Mouse (Mus musculus): Measurements from ENCODE around the gene R3hdm2. TPM values are rescaled to one million over a fixed set of nuclear protein-coding genes. Genes with fewer than 3 reads are reported as not detected.
A peak's percentile ranks its signal among the peaks of the same experiment; 100 is the strongest.

The R3hdm2 gene
- total RNA-seq, 1 experiment from 2014 or later: 149 TPM

DNA sequence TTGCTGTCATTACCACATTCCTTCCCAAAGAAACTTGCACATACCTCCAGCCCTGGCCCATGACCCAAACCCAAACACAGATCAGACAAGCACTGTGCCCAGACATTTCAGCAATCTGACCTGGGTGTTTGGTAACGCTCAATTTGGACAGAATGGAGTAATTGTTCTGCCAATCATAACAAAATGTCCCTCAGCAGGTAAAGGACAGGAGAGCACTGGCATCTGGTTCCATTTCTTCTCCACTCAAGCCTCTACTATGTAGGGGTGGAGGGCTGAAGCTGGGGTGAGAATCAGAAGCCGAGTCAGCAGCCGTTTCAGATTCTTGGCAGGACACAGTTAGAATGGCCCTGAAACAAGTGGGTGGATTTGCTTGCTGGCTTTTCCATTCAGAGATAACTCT lies 112.0 kb downstream of the R3hdm2 start:
- peak; percentile 28 for DNase-seq

DNA sequence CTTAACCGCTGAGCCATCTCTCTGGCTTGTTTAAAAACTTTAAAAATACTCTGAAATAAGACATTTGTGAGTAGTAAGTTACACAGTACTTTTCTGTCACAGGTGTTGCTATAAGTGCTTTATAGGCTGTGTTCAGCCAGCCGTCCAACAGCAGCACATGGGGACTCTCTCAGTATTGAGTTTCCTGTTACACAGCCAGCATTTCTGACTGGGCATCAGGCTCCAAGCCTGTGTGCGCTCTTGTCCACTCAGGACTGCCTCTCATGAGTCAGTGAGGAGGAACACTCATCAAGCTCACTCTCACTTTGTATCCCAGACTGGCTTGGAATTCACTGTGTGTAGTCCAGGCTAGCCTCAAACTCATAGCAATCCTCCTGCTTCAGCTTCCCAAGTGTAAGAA lies 116.0 kb downstream of the R3hdm2 start:
- no peak for DNase-seq

DNA sequence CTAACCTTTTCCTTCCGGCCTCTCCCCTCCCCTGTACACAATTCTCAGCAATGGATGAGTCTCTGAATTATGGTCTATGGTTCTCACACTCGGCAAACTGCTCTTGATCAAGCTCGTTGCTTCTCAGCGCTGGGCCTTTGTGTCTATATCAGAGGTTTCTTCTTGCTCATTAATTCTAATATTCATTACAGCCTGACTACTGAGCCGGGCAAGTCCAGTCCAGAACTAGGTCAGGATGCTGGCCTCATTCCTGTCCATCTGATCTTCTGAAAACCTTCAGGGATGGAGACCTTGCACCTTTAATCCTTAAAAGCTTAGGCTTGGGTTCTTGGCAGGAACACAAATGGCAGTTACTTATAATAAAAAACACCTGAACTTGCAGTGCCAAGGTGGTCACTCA lies 119.4 kb downstream of the R3hdm2 start:
- DNase-seq: no peak

DNA sequence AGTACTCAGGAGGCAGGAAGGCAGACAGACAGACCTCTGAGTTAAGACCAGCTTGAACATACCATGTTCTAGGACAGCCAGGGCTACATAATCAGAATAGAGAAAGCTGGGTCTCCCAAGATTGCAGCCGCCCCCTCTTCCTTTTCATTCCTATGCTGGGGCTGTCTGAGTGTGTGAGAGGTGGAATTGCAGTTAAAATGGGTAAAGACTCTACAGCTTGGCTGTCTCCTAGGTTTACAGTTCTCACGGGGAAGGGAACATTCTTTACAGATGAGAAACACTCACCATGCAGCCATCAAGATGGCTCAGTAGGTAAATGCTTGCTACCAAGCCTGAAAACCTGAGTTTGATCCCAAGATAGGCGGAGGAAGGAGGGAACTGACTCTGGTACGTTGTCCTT lies 119.9 kb downstream of the R3hdm2 start:
- DNase-seq: no peak

DNA sequence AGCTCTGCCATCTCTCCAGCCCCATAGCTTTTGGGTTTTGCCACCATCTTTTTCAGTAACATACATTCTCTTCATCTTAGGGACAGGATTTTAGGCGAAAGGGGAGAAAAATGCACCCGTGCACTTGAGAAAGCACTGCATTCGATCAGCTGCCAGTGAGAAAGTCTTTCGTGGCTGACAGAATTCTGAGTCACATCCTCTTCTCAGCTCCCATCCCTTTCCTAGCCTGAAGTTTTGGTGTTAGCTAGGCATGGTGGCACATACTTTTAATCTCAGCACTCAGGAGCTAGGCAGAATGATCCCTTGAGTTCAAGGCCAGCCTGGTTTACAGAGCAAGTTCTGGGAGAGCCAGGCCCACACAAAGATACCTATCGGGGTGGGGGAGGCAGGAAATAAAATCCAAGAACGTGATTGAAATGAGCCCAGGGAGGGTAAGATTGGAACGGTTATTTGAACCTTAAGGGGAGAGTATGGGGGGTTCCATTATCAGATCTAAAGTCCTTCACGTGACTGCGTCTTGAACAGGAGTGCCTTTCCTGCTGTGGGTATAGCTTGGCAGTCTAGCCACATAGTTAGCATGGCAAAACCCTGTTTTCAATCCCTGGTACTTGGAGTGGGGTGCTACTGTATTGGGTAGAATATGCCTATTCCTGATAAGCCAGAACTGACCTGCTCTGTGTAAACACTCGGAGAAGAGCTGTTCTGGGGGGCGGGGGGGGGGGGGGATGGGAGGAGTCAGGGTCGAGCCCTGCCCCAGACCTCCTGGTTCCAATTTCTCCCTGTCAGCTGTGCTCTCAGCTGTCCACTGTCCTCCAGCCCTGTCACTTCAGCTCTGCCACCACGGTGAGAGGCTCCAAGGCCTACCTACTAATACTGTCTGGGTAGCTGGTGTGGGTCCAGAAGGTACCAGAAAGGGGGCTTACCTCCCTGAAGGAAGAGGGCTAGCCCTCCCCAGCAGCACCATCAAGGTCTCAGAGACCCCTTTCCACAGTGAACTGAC lies 121.1 kb downstream of the R3hdm2 start, which contains the start of gene Stac3:
Gene Stac3, plus strand, starts transcription at position 793 of the 1,000 bp plus-strand sequence.
- DNase-seq: no peak

DNA sequence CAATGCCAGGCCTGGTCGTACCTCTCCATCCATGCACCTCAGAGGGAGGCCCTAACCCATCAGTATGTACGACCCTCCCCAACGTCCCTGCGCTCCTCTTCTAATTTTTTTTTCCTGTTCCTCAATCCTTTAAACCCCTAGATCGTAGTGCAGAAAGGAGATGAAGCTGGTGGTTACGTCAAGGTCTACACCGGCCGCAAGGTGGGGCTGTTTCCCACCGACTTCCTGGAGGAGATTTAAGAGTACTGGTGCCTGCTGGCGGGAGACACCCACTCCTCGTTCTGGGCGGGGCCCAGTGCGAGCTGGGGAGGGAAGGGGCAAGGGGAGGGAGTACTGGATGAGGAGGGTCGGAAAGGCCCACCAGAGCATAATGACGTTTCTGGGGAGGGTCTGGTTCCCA lies 128.1 kb downstream of the R3hdm2 start:
- peak; percentile 70 for DNase-seq

DNA sequence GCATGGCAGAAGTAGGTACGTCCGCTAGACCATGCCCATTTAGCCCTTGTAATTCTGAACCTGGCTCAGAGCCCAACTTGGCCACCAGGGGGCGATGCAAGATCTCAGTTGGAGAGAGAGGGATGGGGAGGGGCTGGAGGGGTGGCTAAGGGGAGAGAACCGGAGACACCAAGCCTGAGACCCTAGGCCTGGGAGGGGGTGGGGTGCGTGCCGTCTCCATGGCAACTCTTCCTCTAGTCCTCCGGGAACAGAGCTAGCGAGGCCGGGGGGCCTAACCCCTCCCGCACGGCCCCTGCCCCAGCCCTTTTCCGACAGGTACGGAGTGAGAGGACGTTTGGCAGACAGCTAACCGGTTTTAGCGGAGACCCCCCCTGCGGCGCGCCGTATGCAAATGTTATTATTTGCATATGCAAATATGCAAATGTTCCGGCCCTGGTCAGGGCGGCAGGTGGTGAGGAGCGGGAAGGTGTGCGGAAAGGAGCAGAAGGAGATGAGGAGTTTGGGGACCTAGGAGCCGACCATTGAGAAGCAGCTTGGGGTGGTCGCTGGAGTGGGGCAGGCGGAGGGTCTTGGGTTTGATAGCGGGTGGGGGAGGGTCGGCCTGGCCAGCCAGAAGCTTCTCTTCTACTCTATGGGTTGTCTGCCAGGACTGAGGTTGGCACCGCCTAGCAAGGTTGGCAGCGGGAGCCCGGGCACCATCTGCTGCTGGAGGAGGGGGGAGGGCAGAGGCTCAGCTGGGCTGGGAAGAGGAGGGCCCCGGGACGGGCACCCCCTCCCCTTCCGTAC lies 129.1 kb downstream of the R3hdm2 start:
- peak; percentile 86 for DNase-seq

DNA sequence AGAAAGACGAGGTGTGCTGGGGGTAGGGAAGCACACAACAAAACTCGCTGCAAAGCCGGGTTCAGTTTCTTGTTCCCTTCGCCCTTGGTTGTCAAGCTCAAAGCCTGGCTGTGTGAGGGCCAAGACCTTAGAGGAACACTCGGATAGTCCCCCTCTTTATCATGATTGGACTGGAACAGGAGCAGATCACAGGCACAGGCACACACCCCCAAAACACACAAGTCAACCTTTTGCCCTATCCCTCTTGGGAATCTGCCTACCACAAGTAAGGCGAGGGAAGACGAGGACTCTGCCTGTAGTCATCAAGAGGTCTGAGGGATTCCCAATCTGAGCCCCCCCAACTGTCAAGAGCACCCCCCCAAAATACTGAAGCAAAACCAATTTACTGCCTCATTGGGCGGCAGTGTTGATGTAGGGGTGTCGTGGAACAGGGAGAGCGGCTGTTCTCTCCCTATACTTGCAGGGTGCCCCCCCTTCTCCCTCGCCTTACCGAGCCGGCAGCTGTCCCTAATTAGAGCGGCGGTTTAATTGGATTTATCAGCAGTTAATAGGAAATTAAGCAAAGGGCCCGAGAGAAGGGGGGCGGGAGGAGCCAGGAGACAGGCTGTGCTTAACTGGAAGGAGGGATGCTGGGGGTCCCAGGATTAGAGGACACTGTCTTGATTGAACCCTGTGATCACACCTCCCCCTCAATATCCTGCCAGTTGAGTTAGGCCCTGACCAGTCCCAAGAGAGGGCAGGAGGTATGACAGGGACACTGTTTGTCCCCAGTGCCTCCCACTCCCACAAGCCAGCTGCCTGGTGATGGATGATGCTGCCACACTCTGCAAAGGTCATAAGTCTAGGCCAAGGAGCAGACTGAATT lies 129.9 kb downstream of the R3hdm2 start:
- DNase-seq: no peak

DNA sequence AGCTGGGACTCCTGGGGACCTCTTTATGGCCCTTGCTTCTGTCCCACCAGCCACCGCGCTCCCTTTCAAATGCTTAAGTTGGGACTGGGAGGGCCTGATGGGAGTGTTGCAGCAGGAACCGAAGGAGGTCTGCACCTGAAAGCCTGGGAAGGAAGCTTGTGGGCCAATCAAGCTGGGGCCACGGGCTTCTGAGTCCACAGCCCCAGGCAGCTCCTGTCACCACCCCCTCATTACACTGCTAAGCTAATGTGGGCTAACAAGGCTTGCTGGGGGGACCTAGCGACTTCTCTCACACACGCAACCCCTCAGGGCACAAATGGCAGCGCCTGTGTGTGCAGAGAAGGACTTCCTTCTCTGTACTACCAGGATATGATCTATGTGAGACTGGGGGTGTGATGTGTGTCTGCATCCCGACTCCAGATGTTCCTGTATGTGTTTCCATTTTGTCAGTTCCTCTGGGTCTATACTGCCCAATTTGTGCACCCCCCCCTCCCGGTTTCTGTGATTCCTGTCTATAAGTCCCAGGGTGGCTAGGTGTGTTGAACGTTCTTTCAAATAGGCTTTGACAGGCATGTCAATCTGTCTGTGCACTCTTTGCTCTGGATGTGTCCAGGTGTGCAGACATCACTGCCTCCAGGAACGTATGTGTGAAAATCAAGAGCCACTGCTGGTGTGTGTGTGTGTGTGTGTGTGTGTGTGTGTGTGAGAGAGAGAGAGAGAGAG lies 130.9 kb downstream of the R3hdm2 start:
- DNase-seq: no peak

DNA sequence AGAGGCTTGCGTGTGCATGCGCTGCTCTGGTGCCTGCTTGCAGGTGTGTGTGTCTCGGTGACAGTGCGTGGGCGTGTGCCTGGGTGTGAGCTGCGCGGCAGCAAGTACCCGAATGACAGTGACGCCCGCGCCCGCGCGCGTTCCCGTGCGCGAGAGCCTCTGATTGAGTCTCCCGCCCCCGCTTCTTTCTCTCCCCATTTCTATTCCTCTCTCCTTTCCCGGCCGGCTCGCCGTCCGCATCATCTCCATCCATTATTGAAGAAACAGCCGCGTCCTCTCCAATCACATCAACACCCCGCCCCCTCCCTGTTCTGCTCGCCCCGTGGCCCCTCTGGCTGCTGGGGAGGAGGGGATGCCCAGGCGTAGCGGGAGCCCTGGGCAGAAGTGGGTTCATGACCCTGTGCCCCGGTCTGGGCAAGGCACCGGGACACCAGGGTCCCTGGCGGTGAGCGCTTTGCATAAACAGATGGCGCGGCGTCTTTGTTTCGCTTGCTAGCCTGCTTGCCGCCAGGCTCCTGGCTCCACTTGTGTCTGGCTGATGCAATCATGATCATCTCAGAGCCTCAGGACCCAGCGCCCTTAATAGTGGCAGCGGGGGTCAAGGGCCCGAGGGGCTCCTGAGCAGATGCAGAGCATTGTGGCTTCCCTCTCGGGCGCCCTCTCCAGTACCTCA lies 131.6 kb downstream of the R3hdm2 start:
- DNase-seq: peak; percentile 42

DNA sequence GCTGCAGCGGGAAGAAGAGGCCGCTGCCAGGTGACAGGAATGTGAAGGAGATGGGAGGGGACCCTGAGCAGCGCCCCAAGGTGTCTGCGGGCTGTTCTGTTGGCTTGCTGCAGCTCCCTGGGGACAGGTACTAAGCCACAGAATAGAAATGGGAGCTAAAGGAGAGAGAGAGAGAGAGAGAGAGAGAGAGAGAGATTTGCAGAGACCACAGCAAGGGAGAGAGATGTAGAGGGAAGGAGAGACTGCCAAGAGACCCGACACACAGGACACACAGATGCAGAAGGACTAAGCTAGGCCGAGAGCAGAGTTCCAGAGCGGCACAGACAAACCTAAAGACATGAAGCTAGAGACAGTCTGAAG lies 132.2 kb downstream of the R3hdm2 start:
- no peak for DNase-seq

DNA sequence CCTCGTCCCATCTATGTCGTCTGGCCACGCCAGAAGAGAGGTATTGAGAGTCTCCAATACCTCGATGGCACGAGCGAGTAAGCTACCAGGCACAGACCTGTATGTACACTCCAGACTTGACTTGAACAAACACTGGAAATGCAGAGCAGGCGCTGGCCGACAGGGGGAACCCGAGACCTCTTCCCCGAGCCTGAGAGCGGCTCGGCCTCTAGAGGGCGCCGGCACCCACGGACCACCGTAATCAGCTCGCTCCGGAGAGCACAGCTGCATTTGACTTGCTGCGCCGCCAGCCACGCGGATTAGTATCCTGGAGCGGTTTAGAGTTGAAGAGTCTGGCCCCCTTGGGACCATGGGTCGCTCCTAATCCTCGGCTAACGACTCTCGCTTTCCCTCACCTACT lies 132.7 kb downstream of the R3hdm2 start:
- DNase-seq: peak; percentile 91

DNA sequence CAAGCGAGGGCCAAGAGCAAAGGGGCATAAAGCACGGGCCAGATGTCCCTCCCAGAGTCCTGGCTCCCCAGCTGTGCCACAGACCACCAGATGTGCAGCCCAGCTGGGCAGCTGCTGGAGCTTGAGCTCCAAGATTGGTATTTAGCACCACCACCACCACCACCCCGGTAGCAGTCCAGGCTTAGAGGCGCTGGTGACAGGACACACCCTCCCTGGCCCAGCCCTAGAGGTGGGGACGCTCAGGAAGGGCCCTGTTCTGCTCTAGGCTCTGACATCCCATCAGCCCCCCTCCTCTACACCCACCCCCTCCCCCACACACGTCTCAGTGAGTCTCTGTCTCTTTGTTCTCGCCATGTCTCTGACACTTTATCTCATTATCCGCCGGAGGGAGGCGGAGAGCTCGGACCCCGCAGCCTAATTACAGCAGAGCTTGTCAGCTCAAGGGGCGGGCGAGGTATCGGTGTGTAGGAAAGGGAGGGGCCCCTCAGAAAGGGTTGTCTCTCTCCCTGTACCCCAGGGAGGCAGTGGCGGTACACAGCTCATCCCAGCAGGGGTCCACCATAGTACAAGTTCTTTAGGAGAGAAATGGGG lies 133.5 kb downstream of the R3hdm2 start:
- no peak for DNase-seq

DNA sequence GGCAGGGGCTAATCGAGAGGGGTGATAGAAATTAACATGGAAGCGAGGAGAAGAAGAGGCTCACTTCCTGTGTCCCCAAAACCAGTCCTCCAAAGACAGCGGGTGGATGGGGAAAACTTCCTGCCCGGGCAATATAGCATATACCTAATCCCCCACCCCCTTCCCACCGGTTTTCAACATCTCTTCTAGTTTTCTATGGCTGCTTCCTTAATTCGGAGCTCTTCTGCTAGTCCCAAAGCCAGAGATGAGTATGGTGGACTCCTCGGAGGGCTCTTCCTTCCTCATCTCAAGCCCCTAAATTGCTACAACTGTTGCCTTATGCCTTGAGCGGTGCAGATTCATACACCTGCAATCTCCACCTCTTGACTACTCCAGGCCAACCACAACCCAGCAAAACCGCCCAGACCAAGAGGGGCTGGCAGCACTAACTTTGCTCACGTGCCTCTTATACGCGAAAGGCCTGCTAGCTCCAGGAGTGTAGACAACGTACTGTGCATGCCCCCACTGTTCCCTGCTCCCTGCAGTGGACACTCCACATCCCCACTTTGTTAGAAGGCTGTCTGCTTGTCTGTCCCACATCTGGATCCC lies 134.1 kb downstream of the R3hdm2 start:
- no peak for DNase-seq

DNA sequence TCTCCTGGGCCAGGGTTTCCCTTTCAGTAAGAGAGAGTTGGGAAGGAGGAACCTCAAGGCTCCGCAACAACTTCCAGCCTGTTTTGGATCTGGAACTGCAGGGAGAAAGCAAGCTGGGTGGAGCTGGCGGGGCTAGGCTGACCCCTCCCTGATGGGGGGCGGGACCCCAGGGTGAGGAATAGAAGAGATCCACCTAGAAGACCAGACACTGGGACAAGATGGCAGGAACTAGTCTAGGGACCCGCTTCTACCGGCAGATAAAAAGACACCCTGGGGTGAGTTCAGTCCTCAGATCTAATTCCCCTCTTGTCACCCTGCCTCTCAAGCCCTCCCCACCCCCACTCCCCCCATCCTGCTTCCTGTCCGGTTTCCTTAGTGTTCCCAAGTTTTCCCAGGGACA lies 134.6 kb downstream of the R3hdm2 start, which contains the start of gene Ndufa4l2:
Gene Ndufa4l2, plus strand, starts transcription at position 204 of the 400 bp plus-strand sequence.
- DNase-seq: no peak

DNA sequence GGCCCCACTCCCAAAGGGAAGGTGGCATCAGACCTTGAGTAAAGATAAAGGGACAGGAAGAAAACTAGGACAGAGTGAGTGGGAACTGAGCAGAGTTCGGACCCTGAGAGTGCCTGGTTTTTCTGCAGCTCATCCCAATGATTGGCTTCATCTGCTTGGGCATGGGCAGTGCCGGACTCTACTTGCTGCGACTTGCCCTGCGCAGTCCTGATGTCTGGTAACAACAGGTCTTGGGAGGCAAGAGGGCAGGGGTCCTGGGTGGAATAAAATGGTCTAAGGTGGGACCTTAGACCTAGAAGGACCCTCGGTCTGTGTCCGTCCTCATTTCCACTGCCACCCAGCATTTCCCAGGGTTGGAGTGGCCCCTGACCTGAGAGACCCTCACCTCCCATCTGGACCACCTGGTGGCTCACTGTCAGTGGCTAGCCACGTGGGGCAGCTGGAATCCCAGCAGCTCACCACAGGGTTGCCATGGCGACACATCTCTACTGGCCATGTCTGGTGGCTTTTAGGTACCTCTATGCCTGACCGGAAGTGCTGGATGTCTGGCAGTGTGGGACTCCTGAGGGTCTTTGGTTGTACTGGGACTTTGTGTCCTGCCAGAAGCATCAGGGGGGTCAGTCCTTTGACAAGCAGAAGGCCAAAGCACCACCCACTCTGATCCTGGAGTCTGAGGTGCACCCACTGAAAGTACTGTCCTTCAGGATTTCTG lies 135.3 kb downstream of the R3hdm2 start:
- DNase-seq: no peak

DNA sequence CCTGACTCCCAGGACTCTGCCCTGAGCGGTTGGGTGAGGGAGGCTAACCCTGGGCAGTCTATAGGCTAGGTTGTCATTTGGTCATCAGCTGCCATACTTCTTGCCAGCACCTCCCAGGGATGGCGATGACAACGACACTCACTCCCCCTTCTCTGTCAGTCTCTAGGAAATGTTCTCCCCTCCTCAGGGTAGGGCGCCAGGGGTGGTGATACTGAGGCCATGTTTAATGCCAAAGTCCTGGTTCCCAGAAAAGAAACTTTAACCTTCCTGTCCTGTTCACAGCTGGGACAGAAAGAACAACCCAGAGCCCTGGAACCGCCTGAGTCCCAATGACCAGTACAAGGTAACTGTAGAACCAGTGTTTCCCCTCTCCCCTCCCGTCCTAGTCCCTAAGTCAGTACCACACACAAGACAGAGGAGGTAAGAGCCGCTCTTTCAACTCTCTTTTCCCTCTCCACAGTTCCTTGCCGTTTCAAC lies 135.9 kb downstream of the R3hdm2 start:
- DNase-seq: no peak

DNA sequence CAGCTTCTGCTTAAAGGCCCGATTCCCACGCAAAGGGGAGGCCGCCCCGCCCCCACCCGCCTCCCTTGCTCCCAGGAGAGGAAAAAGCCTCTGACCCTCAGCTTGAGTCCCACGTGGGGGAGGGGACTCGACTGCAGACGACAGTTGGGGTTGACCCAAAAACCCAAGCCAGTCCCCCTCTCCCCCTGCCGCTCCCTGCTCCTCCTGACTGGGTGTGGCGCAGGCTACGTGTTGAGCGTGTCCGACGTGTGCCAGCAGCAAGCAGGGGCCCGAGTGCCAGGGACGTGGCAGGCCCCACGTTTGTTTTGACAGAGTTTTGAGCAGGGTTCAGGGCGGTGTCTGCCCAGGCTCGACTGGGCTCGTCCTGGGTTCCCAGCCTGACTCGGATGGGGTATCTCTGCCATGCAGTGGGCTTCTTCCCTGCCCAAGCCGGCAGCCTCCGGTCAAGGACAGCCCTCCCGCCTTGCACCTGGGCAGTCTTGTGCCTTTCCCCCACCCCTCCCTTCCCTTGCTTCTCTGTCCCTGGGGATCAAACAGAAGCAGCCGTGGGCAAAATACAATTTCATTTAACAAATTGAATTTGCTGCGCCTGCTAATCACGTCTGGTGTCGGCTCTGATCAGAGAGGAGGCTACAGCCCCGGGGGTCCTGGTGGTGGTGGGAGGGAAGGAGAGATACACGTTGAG lies 136.6 kb downstream of the R3hdm2 start:
- no peak for DNase-seq

DNA sequence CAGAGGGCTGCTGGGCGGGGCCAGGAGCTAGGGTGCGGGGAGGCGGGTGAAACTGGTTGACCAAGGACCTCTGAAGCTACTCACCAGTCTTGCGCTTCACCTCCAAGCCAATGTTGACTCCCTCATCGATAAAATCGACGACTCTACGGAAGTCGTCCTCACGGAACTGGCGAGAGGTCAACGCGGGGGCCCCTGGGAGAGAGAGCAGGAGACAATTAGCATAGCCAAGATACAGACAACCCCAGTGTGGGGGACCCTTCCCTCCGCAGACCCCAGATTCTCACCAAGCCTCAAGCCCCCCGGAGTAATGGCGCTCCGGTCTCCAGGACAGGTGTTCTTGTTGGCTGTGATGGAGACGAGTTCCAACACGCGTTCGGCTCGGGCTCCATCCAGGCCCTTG lies 137.8 kb downstream of the R3hdm2 start:
- no peak for DNase-seq

Data from adrenal gland, postnatal 25 days (tissue).